Mouse (Mus musculus) hindbrain, embryonic 14.5 days (tissue): ENCODE measurements around the gene Atp5e. TPM values are rescaled to one million over a fixed set of nuclear protein-coding genes. Genes with fewer than 3 reads are reported as not detected.
A peak's percentile ranks its signal among the peaks of the same experiment; 100 is the strongest.

ENCODE experiments used
- ATAC-seq: fragments of 200-750 bp; cut with Nextera tagmentation; 2 replicates; pipeline ENCODE4 v1.8.0; 2017; ENCODE audit warnings: moderate number of reproducible peaks, mild to moderate bottlenecking, moderate TSS enrichment, moderate library complexity; ENCODE audit not compliant: low FRiP score
- DNase-seq: peaks from one replicate; pipeline ENCODE4 v3.0.0-alpha.2; 2015; ENCODE audit warnings: low spot score
- H3K27ac ChIP-seq: fragments of 300-500 bp; sonication (generic); 2 replicates; pipeline ENCODE4 v1.5.1; 2014; ENCODE audit warnings: mild to moderate bottlenecking, moderate library complexity
- H3K27me3 ChIP-seq: fragments of 300-500 bp; sonication (generic); 2 replicates; pipeline ENCODE4 v1.6.1; 2014; ENCODE audit warnings: mild to moderate bottlenecking, low read length, mixed read lengths; ENCODE audit not compliant: control insufficient read depth, insufficient read depth
- H3K36me3 ChIP-seq: fragments of 300-500 bp; sonication (generic); replicated peaks from 2 replicates; pipeline ENCODE4 v1.6.1; 2014; ENCODE audit not compliant: control insufficient read depth, insufficient read depth
- H3K4me1 ChIP-seq: fragments of 300-500 bp; sonication (generic); replicated peaks from 2 replicates; pipeline ENCODE4 v1.6.1; 2014; ENCODE audit warnings: antibody characterized with exemption, low read length, mixed read lengths; ENCODE audit not compliant: control insufficient read depth, insufficient read depth
- H3K4me2 ChIP-seq: fragments of 300-500 bp; sonication (generic); replicated peaks from 2 replicates; pipeline ENCODE4 v1.6.1; 2014; ENCODE audit warnings: mild to moderate bottlenecking, moderate library complexity
- H3K4me3 ChIP-seq: fragments of 300-500 bp; sonication (generic); replicated peaks from 2 replicates; pipeline ENCODE4 v1.5.1; 2014; ENCODE audit warnings: mild to moderate bottlenecking, low read length
- H3K9ac ChIP-seq: fragments of 300-500 bp; sonication (generic); 2 replicates; pipeline ENCODE4 v1.6.1; 2014
- H3K9me3 ChIP-seq: fragments of 300-500 bp; sonication (generic); 2 replicates; pipeline ENCODE4 v1.6.1; 2016; ENCODE audit warnings: low read length; ENCODE audit not compliant: control insufficient read depth
- WGBS: fragments of 180-500 bp; shearing (Covaris S2); extraction: QIAGEN DNeasy Blood & Tissue Kit; methylation state at CpG from one replicate; pipeline ENCODE4 v1.1.7; 2014; 5-methylcytosine and 5-hydroxymethylcytosine counted together
- polyA plus RNA-seq: library from polyadenylated mRNA; unstranded; fragments of >200 nt; fragmentation: Nextera tagmentation; extraction: Ambion mirVana; gene quantifications from 2 replicates; pipeline ENCODE4 v1.2.1, GENCODE M21; 2014

Gene Atp5e
- polyA plus RNA-seq, 1 experiment from 2014 or later = 981 TPM

- no peak for DNase-seq
- H3K9ac ChIP-seq = no peak overlapping the region
- no peaks in the 10 kb centered on the region for H3K27me3 ChIP-seq
- no peaks in the 10 kb centered on the region for H3K36me3 ChIP-seq
- 76% methylated on average over 5 of the region's 5 CpGs for WGBS
- no peak overlapping the region for H3K4me2 ChIP-seq
- H3K4me1 ChIP-seq = no peaks in the 10 kb centered on the region
- ATAC-seq = no peak
- H3K9me3 ChIP-seq = no peaks in the 10 kb centered on the region
- H3K27ac ChIP-seq = no peak overlapping the region
- H3K4me3 ChIP-seq = no peak overlapping the region
Observed at GRCm38 (mm10) chr2:174478746-174479145, 14.8 kb upstream of the Atp5e start.

- Histone ChIP-seq H3K4me2 (no peak overlapping the region), H3K9me3 (no peaks in the 10 kb centered on the region), H3K27me3 (no peaks in the 10 kb centered on the region), H3K4me1 (peaks cover 4% of the 10 kb centered on the region; the same call in 1 of the 2 replicates), H3K4me3 (no peak overlapping the region), H3K9ac (no peak overlapping the region), H3K27ac (no peak overlapping the region), H3K36me3 (no peaks in the 10 kb centered on the region)
- ATAC-seq = no peak
- 81% methylated on average over 3 of the region's 3 CpGs for WGBS
- no peak for DNase-seq
Observed at GRCm38 (mm10) chr2:174477543-174478319, 13.8 kb upstream of the Atp5e start.

GRCm38 (mm10) chr2:174473550-174473927, 9.6 kb upstream of the Atp5e start:
- ATAC-seq (no peak), DNase-seq (no peak)
- WGBS = 81% methylated on average over 5 of the region's 5 CpGs
- H3K27ac ChIP-seq = no peak overlapping the region
- no peaks in the 10 kb centered on the region for H3K27me3 ChIP-seq
- H3K9me3 ChIP-seq = no peaks in the 10 kb centered on the region
- H3K4me3 ChIP-seq = peak overlapping the region; percentile 76
- H3K4me2 ChIP-seq = peak overlapping the region; percentile 69
- H3K9ac ChIP-seq = peak overlapping the region; percentile 54
- H3K4me1 ChIP-seq = peaks cover 10% of the 10 kb centered on the region
- H3K36me3 ChIP-seq = peaks cover 9% of the 10 kb centered on the region

GRCm38 (mm10) chr2:174472818-174473549, 9.1 kb upstream of the Atp5e start, which contains the start of gene Prelid3b:
Gene Prelid3b, minus strand, starts transcription at chr2:174473081.
- H3K4me3 ChIP-seq = peak within 1 kb of the TSS; percentile 76
- WGBS = 1% methylated on average over 52 of the region's 53 CpGs
- H3K4me1 ChIP-seq = peaks cover 10% of the 10 kb centered on the region
- H3K36me3 ChIP-seq = peaks cover 15% of the 10 kb centered on the region
- H3K9ac ChIP-seq = peak within 1 kb of the TSS; percentile 73
- H3K27ac ChIP-seq = no peak within 1 kb of the TSS
- DNase-seq (peak; percentile 99), ATAC-seq (peak; percentile 99)
- no peaks in the 10 kb centered on the region for H3K9me3 ChIP-seq
- peak within 1 kb of the TSS; percentile 69 for H3K4me2 ChIP-seq
- H3K27me3 ChIP-seq = no peaks in the 10 kb centered on the region

- DNase-seq = no peak
- peaks cover 16% of the 10 kb centered on the region for H3K36me3 ChIP-seq
- no peaks in the 10 kb centered on the region for H3K9me3 ChIP-seq
- ATAC-seq = no peak; the same call in 1 of the 2 replicates
- H3K4me2 ChIP-seq = peak overlapping the region; percentile 69
- no peaks in the 10 kb centered on the region for H3K27me3 ChIP-seq
- H3K4me3 ChIP-seq = peak overlapping the region; percentile 76
- peak overlapping the region; percentile 73 for H3K9ac ChIP-seq
- no peak overlapping the region for H3K27ac ChIP-seq
- WGBS = 7% methylated on average over 30 of the region's 30 CpGs
- H3K4me1 ChIP-seq = peaks cover 10% of the 10 kb centered on the region
Observed at GRCm38 (mm10) chr2:174472407-174472806, 8.5 kb upstream of the Atp5e start.

DNA sequence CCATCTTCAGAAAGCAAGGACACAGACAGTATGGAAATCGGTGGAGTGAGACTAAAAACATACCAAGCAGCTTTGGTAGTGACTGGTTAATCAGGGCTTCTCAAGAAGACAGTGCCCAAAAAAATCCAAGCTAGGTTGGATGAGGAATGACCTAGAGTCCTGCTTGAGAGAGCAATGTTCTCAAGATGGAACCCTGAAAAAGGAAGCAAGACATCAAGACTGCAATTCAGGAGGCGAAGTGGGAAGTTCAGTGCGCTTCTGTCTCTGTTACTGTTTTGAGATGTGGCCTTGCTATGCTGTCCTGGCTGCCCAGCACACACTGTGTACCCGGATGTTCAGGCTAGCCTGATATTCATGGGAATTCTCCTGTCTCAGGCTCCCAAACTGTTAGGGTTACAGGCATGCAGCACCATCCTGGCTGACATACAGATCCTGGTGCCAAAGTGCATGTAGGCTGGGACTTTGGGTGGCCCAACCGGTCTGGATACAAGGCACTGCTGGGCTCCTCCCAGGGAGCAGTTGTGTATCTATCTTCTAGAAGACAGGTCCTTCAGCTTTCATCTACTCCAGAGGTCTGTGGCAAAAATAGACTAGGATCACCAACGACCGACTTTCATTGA, 7.0 kb upstream of the Atp5e start:
- peaks cover 10% of the 10 kb centered on the region for H3K4me1 ChIP-seq
- no peak overlapping the region for H3K9ac ChIP-seq
- no peak overlapping the region for H3K4me3 ChIP-seq
- no peaks in the 10 kb centered on the region for H3K9me3 ChIP-seq
- H3K4me2 ChIP-seq = no peak overlapping the region
- peaks cover 30% of the 10 kb centered on the region for H3K36me3 ChIP-seq
- no peaks in the 10 kb centered on the region for H3K27me3 ChIP-seq
- H3K27ac ChIP-seq = no peak overlapping the region
- ATAC-seq (no peak), DNase-seq (no peak)
- 95% methylated on average over 7 of the region's 7 CpGs for WGBS

GRCm38 (mm10) chr2:174470333-174470732, 6.4 kb upstream of the Atp5e start:
- H3K27ac ChIP-seq = no peak overlapping the region
- no peaks in the 10 kb centered on the region for H3K27me3 ChIP-seq
- H3K36me3 ChIP-seq = peaks cover 36% of the 10 kb centered on the region
- 91% methylated on average over 4 of the region's 4 CpGs for WGBS
- DNase-seq (no peak), ATAC-seq (no peak)
- no peak overlapping the region for H3K4me2 ChIP-seq
- H3K9me3 ChIP-seq = no peaks in the 10 kb centered on the region
- no peak overlapping the region for H3K4me3 ChIP-seq
- no peak overlapping the region for H3K9ac ChIP-seq
- peaks cover 10% of the 10 kb centered on the region for H3K4me1 ChIP-seq

DNA sequence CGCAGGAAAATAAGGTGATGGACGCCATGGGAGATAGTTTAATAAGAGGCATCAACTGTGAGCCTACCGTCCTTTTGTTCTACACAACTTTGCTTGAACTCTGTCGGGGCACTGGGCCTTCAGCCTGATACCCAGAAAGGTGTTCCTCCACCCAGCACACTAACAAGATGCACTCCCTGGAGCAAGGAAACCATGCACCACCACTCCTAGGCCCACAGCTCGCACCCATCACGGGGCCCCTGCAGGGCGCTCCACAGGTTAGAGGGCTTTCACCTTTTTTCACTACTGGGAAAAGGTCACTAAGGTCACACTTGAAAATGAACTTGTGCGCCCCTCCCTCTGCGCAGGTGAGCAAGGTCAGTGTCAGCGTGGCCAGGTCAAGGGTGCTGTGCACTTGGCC, 535 bp downstream of the Atp5e start:
- 42% methylated on average over 10 of the region's 10 CpGs for WGBS
- H3K9ac ChIP-seq = peak overlapping the region; percentile 84
- no peak for DNase-seq
- peak overlapping the region; percentile 90 for H3K4me2 ChIP-seq
- H3K9me3 ChIP-seq = no peaks in the 10 kb centered on the region
- peak overlapping the region; percentile 51; the same call in 1 of the 2 replicates for H3K27ac ChIP-seq
- H3K36me3 ChIP-seq = peaks cover 55% of the 10 kb centered on the region
- H3K27me3 ChIP-seq = no peaks in the 10 kb centered on the region
- H3K4me1 ChIP-seq = peaks cover 10% of the 10 kb centered on the region
- peak overlapping the region; percentile 82 for H3K4me3 ChIP-seq
- peak; percentile 25 for ATAC-seq

GRCm38 (mm10) chr2:174459365-174459764, 4.5 kb downstream of the Atp5e start:
- no peak for ATAC-seq
- 57% methylated on average over 2 of the region's 2 CpGs for WGBS
- Histone ChIP-seq H3K27ac (no peak overlapping the region), H3K9me3 (no peaks in the 10 kb centered on the region), H3K4me3 (no peak overlapping the region), H3K4me1 (peaks cover 10% of the 10 kb centered on the region), H3K9ac (no peak overlapping the region), H3K36me3 (peaks cover 29% of the 10 kb centered on the region), H3K27me3 (no peaks in the 10 kb centered on the region), H3K4me2 (no peak overlapping the region)
- no peak for DNase-seq
